Mouse (Mus musculus): ENCODE results near the gene Sugct.

DNA sequence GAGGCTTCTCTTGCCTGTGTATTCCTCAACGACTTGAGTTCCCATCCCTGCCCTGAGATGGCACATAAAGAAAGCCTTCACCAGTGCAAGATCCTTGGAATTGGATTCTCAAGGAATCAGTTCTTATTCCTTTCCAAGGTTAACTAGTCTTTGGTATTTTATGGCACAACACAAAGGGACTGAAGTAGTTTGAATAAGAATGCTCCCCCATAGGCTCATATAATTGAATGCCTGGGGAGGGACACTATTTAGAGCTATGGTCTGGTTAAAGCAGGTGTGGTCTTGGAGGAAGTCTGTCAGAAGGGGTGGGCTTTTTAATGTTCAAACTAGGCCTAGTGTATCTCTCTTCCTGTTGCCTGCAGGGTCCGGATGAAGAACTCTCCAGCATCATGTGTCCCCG is 629.8 kb downstream of the Sugct start:
- TF ChIP-seq ZNF384 (IDR thresholded peaks at IDR 0.05; ENCODE audit: low read depth, low read length) (no peak), MAFK (IDR thresholded peaks at IDR 0.05; ENCODE audit: insufficient read depth, low read depth, low read length) (no peak)
